Mouse (Mus musculus) gastrocnemius, adult 8-10 months (tissue): ENCODE measurements at regions not wholly inside any gene's neighbourhood (a gene's known extent, or its start where the extent isn't known, plus 50 kb on each side); places are given as distances from the start of the nearest gene placed in this dataset.

ENCODE experiments used
- DNase-seq, 2 experiments: peaks; one replicate each; pipeline ENCODE4 v3.0.0; 2022; ENCODE audit warnings: low spot score in 2 of 2

GRCm38 (mm10) chr3:35318348-35318747, 435.6 kb upstream of the Atp11b start:
- DNase-seq = no peak

- DNase-seq = no peak
These were observed 433.0 kb upstream of the Atp11b start for GRCm38 (mm10) chr3:35320844-35321393.

DNA sequence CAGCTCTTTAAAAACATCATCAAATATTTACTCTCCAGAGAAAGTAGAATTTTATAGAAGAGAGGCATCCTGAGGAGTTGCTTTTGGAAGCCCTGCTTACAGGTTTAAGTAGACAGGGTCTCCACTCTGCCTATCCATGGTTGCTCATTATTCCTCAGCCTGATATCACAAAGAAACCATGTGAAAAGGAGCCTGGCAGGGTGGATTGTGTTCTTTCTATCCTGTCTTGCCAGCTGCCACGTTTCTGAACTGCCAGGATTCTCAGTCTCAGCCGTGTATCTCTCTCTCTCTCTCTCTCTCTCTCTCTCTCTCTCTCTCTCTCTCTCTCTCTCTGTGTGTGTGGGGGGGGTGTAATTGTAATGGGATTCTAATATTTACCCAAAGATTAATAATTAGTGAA, 431.9 kb upstream of the Atp11b start:
- no peak for DNase-seq

GRCm38 (mm10) chr3:35322899-35323298, 431.0 kb upstream of the Atp11b start:
- no peak for DNase-seq

GRCm38 (mm10) chr3:35323450-35324077, 430.3 kb upstream of the Atp11b start:
- DNase-seq = peak; percentile 10 to 14

DNA sequence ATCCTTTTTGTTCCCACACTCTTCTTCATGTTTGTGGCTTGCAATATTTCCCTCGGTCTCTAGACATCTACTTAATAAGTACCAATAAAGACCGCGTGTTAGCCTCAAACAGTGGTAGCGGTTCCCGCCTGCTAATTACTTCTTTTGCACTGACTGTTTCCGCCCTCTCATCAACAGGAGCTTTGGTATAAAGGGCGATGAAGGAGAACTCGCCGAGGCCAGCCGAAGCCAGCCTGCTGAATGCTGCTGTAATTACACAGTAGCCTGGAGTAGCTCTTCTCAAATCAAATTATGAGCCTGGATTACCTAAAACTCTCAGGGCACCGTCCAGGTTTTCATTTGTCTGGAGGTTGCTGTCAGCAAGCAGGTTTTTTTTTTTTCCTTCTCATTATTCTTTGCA, 429.7 kb upstream of the Atp11b start:
- DNase-seq = no peak

- DNase-seq = no peak
These were observed 421.2 kb upstream of the Atp11b start for GRCm38 (mm10) chr3:35332534-35333272.

DNA sequence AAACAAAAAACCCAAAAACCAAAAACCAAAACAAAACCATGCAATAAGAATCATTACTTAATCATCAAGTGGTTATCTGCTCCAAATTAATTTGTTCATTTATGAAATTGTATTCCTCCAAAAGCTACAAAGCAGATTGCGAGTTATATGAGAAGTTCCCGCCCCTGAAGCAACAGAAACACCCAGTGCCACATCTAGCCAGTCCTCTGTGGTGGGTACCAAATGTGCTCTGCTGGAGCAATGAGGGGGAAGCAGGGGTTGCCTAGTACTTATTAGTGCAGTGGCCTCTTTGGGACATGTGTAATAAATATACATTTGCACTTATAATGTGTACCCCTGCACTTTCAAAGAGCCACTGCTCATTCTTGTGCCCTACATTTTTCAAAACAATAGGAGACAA, 419.9 kb upstream of the Atp11b start:
- no peak for DNase-seq

DNA sequence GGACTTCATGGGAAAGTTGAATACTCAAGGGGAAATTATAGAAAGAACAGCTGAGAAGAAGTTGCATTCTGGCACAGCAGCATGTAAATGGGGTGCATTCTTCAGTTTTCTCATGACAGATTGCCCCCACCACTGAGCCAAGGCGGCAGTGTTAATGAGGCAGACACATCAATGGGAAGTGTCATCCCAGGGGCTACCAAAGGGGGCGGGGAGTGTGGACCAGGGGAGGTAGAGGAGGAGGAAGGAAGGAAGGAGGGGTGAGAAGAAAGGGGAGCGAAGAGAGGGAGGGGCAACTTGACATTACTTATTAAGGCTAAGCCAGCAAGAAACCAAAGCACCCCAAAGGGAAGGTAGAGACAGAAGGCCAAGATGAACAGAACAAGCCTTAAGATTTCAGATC, 419.4 kb upstream of the Atp11b start:
- no peak for DNase-seq

GRCm38 (mm10) chr3:35335837-35336236, 418.1 kb upstream of the Atp11b start:
- no peak for DNase-seq

DNA sequence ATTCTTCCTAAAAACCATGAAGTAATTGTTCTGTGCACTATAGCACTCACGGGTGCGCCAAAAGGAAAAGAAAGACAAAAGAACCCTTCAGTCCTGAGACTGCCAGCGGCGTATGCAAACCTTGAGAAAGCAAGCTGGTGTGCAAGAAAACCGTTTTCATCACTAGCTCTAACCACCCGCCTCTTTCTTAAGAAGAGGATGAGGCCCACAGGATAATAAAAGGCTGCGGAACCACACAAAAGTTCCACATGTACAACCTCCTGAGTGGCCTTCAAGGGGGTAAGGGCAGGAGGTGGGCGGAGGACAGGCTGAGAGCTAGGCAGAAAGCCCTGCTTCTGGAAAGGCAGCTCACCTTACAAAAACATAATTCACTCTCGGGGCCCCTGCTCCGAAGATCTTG, 413.4 kb upstream of the Atp11b start:
- no peak for DNase-seq

DNA sequence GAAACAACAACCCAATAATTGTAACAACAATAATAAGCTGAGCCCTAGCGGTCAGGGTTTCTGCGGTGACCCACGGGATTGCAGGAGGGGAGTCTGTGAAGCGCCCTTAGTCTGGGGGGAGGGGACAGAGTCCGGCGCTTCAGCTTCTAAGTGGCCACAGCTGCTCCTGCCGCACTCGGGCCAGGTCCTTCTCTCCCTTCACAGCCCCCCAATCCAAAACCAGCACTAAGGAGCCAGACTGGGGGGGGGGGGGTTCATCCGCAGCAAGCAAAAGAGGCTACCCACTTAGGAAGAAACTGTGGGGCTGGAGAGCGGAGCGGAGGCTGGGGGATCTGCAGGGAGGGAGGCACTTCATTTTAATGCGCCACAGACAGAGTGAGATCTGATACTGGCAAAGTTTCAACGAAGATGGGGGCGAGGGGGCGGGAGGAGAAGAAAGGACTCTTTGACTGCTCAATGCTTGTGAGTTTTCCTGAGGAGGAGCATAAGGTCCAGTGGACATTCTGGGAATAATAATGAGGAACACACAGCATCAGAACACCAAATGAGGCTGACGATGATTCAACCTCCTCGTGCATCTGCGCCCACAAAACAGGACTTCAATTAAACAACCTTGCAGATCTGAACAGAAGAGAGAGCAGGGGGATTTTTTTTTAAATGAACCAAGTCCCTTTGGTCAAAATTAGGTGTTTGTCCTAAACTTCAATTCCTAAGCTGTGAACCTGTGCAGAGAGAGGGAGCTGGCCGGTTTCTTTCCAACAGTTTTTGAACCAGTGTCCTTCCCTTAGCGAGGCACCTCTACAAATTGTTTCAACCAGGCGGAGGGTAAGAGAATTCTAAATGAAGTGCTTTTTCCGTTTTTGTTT, 412.7 kb upstream of the Atp11b start:
- DNase-seq = no peak

- DNase-seq = no peak
These were observed 412.1 kb upstream of the Atp11b start for GRCm38 (mm10) chr3:35341840-35342239.

DNA sequence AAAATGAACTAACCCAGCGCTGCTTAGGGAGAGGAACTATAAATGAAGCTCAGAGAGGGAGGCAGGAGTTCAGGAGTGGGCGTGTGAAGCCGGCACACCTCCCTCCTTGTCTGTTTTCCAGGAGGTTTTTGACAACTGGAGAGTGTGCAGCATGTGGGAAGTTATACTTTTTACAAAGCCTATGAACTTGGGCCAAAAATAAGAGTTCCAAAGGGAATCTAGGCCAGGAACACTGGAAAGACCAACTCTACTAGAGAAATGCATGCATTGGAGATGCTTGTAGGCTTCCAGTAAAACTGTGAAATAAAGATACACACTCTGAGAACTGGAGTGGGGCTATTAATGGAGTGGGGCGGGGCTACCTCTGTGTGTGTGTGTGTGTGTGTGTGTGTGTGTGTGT, 411.3 kb upstream of the Atp11b start:
- DNase-seq = no peak

DNA sequence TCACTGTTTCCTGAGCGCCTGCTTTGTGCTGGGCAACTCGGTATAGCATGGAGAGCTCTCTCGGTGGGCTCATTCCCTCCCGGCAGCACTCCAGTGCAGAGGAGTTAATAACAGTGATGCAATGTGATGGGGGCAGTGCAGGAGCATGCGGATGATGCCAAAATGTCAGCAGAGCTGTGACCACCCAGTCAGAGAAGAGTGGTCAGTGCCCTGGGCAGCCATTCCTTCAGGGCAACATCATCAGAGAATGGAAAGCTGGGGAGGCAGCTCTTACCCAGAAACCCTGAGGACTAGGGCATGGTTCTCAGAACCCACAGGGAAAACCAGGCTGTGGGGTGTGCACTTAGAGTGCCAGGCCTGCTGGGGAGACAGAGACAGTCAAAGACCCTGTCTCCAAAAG, 410.0 kb upstream of the Atp11b start:
- DNase-seq = no peak

DNA sequence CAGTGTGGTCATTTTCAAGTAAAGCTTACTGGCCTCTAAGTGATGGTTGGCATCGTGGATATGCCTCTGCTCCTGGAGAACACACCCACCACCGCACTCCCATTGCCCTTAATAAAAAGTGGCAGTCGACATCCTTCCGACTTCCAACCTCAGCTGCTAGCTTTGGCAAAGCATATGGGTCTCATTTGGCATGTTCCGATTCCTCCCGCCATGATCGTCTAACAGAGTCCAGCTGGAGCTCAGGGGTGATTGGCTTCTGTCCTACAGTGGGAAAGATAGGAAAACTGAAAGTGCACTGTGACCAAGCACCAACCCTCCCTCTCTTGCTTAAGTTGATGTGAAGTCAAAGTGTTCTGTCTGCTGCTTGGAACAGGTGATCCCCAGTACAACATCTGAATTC, 404.8 kb upstream of the Atp11b start:
- no peak for DNase-seq

DNA sequence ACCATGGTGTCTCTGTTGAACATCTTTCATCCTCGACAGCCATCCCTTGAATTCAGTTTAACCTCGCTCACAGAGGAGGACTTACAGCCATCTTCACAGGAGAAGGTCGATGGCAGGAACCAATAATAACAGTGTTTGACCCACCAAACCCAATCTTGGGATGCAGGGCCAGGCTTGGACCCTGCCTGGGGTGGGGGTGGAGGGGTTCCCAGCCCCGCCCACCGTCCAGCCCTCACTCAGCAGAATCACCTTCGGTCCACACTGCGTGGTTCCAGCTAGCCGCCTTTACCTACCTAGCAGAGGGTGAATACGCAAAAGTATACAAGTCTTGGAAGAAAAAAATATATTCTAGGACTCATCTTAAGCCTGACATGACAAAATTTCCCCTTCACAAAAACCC, 400.5 kb upstream of the Atp11b start:
- DNase-seq = no peak

DNA sequence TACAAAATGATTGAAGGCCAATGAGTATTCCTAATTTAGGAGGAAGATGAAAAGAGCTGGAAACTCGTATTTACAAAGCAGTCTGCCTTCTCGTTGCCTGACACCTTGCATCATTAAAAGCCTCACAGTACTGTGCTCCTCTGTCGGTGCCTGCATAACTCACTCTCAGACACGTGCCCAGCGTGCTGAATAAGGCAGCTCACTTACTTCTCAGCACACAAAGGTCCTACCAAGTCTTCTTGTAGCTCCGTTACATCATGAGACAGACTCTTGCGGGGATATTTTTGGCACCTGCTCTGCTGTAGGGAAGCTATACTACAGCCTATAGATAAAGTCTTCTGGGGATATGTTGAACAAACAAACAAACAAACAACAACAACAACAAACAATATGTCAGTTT, 400.0 kb upstream of the Atp11b start:
- DNase-seq = no peak

DNA sequence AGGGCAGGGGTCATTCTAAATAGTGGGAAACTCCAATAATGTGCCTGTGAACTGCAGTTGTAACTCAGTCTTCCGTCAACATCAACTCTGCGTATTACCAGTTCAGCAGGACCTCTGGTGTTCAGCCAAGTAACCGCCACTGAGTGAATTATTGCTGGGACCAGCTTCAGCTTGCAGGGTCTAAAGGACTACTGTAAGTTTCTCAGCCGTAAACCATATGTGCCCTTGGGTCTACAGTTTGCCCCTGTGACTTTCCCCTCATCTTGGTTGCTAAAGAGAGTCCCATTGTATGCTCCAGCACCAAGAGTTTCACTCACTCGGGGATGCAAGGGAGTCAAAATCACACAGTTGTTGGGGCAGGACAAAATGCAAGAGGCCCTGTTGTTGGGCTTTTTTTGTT, 399.6 kb upstream of the Atp11b start:
- DNase-seq = no peak

DNA sequence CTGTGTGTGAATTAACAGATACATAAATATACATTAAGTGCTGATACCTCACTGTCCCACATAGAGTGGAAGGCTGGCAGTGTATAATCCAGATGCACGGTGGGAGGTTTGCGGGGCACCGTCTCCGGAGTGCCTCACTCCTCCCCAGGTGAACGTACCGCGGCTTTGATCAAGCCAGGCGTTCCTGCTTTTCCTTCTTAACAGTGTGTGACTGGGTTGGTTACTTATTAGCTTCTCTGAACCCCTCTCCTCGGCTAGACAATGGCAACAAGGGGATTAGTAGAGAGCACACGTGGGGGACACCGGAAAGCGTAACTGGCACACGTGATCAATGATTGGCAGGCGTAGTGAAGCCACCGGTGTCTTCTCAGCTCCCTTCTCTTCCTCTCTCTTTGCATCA, 396.8 kb upstream of the Atp11b start:
- DNase-seq = no peak

DNA sequence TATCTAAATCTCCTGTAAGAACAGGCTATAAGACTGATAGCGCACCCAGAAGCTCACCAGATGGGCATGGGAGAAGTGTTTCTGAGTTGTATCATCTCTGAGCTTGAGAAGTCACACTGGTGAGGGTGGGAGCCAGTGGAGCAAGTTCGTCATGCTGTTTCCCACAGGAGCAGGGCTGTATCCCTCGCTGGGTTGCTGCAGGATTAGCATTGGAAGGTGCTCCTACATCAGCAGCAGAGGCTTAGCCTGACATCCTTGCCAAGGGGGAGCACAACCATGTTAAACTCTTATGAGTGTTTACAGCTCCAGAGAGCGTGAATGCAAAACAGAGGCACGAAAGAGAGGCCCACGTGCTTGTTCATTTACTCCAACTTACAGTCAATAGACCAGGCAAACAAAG, 395.4 kb upstream of the Atp11b start:
- DNase-seq = no peak

DNA sequence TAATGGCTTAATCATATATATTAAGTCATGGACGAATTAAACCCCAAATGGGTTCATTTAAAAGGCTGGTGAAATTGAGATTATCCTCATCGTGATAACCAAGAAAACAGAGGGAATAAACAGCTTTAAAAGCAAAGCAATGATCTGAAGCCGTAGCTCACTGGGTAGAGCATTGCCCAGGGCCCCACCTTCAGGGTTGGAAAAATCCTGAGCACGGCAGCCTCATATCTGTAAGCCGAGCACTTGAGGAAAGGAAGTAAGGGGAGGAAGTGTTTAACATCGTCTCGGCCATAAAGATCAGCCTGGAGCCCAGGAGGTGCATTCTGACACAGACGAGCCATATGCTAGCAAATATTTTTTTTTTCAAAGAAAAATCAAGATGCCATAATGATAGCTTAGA, 394.6 kb upstream of the Atp11b start:
- no peak for DNase-seq
